Mouse (Mus musculus): ENCODE measurements at regions not wholly inside any gene's neighbourhood (a gene's known extent, or its start where the extent isn't known, plus 50 kb on each side); places are given as distances from the start of the nearest gene placed in this dataset.

DNA sequence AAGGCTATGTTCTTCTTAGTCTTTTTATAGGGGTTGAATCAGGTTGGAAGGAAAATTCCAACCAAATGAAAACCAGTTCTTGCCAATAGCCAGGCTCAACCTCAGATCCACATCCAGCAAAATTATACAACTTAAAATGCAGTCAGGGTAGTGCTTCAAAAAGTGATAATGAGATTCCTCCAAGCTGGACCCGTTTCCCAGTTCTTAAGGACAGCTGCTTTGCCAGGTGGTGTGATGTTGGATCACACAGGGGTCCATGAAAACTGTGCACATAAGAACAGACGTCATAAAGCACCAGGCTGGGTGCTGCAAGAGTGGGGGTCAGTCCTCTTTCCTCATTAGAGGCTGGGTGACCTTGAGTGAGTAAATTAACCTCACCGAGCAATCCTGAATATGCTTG, 253.9 kb downstream of the Qdpr start:
- Histone ChIP-seq H3K9ac (replicated peaks) (no peak overlapping the region), H3K9me3 (no peaks in the 10 kb centered on the region), H3K36me3 (no peaks in the 10 kb centered on the region), H3K27me3 (no peaks in the 10 kb centered on the region), H3K4me1 (peaks cover 6% of the 10 kb centered on the region; the same call in 1 of the 2 replicates), H3K4me2 (replicated peaks) (no peak overlapping the region), H3K4me3 (no peak overlapping the region), H3K27ac (replicated peaks) (peak overlapping the region; percentile 73)
- peak; percentile 95 for ATAC-seq (replicated peaks)
- WGBS, result 29% methylated on average over 3 of the region's 3 CpGs

- Histone ChIP-seq H3K36me3 (no peaks in the 10 kb centered on the region), H3K27ac (replicated peaks) (no peak overlapping the region), H3K4me3 (no peak overlapping the region), H3K4me1 (peaks cover 6% of the 10 kb centered on the region; the same call in 1 of the 2 replicates), H3K27me3 (no peaks in the 10 kb centered on the region), H3K9ac (replicated peaks) (no peak overlapping the region), H3K4me2 (replicated peaks) (no peak overlapping the region), H3K9me3 (no peaks in the 10 kb centered on the region)
- no peak for ATAC-seq (replicated peaks)
These were observed 257.7 kb downstream of the Qdpr start for GRCm38 (mm10) chr5:45192287-45192686.

DNA sequence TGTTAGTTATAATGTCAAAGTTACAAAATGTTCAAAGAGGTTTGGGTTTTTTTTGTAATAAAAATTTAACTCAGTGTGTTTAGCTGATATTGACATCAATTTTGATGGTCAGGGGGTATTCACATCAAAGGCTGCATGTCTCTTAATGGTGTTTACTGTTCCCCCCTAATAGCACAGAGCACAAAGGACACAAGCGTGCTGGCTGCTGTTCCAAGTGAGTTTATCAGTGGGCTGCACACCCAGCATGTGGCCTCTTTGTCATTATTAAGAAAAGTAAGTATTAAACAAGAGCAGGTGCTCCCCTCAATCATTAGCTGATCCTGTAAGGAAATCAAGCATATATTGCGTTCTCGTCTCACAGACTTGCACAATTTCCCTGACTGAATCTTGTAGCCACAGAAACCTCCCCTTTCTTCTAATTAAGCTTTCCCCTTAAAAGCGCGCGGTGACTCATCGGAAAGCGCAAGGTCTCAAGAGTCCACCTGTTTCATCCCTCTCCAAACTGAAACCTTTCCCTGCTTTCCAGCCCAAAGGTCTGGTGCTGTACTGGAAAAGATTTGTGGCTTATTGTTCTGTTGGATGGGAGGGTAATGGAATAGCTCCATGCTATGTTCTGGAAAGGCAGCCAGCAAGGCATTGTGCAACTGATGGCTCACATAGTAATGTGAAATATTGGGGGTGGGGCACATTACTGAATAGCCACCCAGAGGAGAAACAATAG, 276.8 kb downstream of the Qdpr start:
- no peaks in the 10 kb centered on the region for H3K36me3 ChIP-seq
- no peaks in the 10 kb centered on the region for H3K9me3 ChIP-seq
- 8% methylated on average over 8 of the region's 8 CpGs for WGBS
- H3K4me1 ChIP-seq, result peaks cover 14% of the 10 kb centered on the region
- peak overlapping the region; percentile 23 for H3K4me2 ChIP-seq (replicated peaks)
- ATAC-seq (replicated peaks), result peak; percentile 76
- no peaks in the 10 kb centered on the region for H3K27me3 ChIP-seq
- no peak overlapping the region for H3K4me3 ChIP-seq
- H3K9ac ChIP-seq (replicated peaks), result no peak overlapping the region
- H3K27ac ChIP-seq (replicated peaks), result 0 out of 2 replicates have a peak overlapping the region, but pooled peaks have one; percentile 12

GRCm38 (mm10) chr5:45159194-45159593, 290.8 kb downstream of the Qdpr start:
- Histone ChIP-seq H3K4me3 (no peak overlapping the region), H3K4me1 (no peaks in the 10 kb centered on the region), H3K4me2 (replicated peaks) (no peak overlapping the region), H3K9me3 (no peaks in the 10 kb centered on the region), H3K9ac (replicated peaks) (no peak overlapping the region), H3K36me3 (no peaks in the 10 kb centered on the region), H3K27me3 (no peaks in the 10 kb centered on the region), H3K27ac (replicated peaks) (no peak overlapping the region)
- ATAC-seq (replicated peaks), result no peak
- 95% methylated on average over 4 of the region's 4 CpGs for WGBS

DNA sequence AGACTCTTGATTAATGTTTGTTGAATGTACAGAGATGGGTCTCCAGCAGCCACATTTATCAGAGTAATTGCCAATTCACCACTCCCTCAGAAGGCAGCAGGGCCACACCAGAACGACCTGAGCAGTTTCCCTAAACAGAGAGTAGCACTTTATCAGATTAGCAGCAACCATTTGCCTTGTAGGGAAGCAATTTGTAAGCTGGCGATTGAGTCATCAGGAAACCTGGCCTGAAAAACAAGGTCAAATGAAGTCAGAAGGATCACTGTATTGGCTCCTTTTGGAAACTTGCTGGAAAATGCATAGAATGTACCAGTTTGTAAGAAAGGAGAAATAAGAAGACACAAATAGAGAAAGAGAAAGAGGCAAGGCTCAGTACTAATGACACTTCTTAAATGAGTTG, 295.1 kb downstream of the Qdpr start:
- no peak overlapping the region for H3K27ac ChIP-seq (replicated peaks)
- no peak for ATAC-seq (replicated peaks)
- no peaks in the 10 kb centered on the region for H3K27me3 ChIP-seq
- H3K4me3 ChIP-seq, result no peak overlapping the region
- no peak overlapping the region for H3K9ac ChIP-seq (replicated peaks)
- H3K4me1 ChIP-seq, result no peaks in the 10 kb centered on the region
- no peaks in the 10 kb centered on the region for H3K9me3 ChIP-seq
- H3K36me3 ChIP-seq, result no peaks in the 10 kb centered on the region
- no peak overlapping the region for H3K4me2 ChIP-seq (replicated peaks)
- WGBS, result 55% methylated on average over 2 of the region's 2 CpGs

DNA sequence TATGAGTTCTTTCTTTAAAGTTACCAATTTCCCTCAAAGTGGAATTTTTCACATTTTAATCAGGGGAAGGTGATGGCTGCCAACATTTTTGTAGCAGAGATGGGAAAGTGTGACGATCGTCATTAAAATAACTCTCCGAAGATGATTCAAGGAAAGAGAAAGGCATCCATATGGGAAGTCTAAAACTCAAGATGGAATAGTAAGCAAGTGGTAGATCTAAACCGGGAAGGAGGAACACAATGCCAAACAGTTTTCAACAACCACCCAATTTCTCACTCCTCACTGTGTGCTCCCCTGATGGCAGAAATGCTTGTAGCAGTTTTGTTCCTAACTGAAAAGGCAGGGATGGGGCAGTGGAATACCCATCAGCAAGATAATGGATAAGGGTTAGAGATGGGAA, 305.9 kb downstream of the Qdpr start:
- no peaks in the 10 kb centered on the region for H3K4me1 ChIP-seq
- no peaks in the 10 kb centered on the region for H3K9me3 ChIP-seq
- H3K27me3 ChIP-seq, result no peaks in the 10 kb centered on the region
- WGBS, result 81% methylated on average over 4 of the region's 4 CpGs
- no peak overlapping the region for H3K4me2 ChIP-seq (replicated peaks)
- no peak for ATAC-seq (replicated peaks)
- H3K4me3 ChIP-seq, result no peak overlapping the region
- H3K9ac ChIP-seq (replicated peaks), result no peak overlapping the region
- H3K36me3 ChIP-seq, result no peaks in the 10 kb centered on the region
- no peak overlapping the region for H3K27ac ChIP-seq (replicated peaks)

GRCm38 (mm10) chr5:45137198-45137973, 312.6 kb downstream of the Qdpr start:
- ATAC-seq (replicated peaks), result 0 out of 2 replicates have a peak, but pooled peaks have one; percentile 41
- H3K9me3 ChIP-seq, result no peaks in the 10 kb centered on the region
- 0 out of 2 replicates have a peak overlapping the region, but pooled peaks have one; percentile 5 for H3K4me2 ChIP-seq (replicated peaks)
- H3K4me3 ChIP-seq, result no peak overlapping the region
- H3K36me3 ChIP-seq, result no peaks in the 10 kb centered on the region
- 15% methylated on average over 10 of the region's 10 CpGs for WGBS
- no peak overlapping the region for H3K9ac ChIP-seq (replicated peaks)
- no peaks in the 10 kb centered on the region for H3K27me3 ChIP-seq
- H3K27ac ChIP-seq (replicated peaks), result peak overlapping the region; percentile 56
- peaks cover 11% of the 10 kb centered on the region for H3K4me1 ChIP-seq

- WGBS, result 27% methylated on average over 3 of the region's 3 CpGs
- no peak for ATAC-seq (replicated peaks)
- peak overlapping the region; percentile 49 for H3K27ac ChIP-seq (replicated peaks)
These were observed 313.3 kb downstream of the Qdpr start for GRCm38 (mm10) chr5:45136696-45137095.

DNA sequence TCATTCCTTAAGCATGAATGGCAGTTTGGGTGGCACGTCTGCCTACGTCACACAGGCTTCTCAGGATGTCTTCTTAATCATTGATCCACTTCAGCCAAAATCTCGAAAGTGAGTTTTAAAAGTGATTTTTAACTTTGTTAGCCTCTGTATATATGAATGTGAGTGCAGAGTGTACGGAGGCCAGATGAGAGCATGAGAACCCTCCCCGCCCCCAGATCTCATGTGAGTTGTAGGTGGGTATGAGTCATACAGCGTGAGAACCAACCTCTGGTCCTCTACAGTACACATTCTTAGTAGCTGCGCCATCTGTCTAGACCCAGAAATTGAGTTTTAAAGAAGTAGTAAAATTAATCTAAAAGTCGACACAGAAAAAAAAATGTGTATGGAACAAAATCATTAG, 322.1 kb downstream of the Qdpr start:
- H3K4me2 ChIP-seq (replicated peaks), result no peak overlapping the region
- H3K9ac ChIP-seq (replicated peaks), result no peak overlapping the region
- no peaks in the 10 kb centered on the region for H3K27me3 ChIP-seq
- no peaks in the 10 kb centered on the region for H3K4me1 ChIP-seq
- 91% methylated on average over 8 of the region's 8 CpGs for WGBS
- no peaks in the 10 kb centered on the region for H3K9me3 ChIP-seq
- H3K4me3 ChIP-seq, result no peak overlapping the region
- no peak for ATAC-seq (replicated peaks)
- no peak overlapping the region for H3K27ac ChIP-seq (replicated peaks)
- no peaks in the 10 kb centered on the region for H3K36me3 ChIP-seq

More at GRCm38 (mm10) chr5:45136696-45137095, 313.3 kb downstream of the Qdpr start:
- Histone ChIP-seq H3K9ac (replicated peaks) (no peak overlapping the region), H3K9me3 (no peaks in the 10 kb centered on the region), H3K36me3 (no peaks in the 10 kb centered on the region), H3K4me2 (replicated peaks) (no peak overlapping the region), H3K27me3 (no peaks in the 10 kb centered on the region), H3K4me3 (no peak overlapping the region), H3K4me1 (peaks cover 11% of the 10 kb centered on the region)

GRCm38 (mm10) chr5:45121751-45122280, 322.3 kb upstream of the Ldb2 start:
- no peak overlapping the region for H3K4me2 ChIP-seq (replicated peaks)
- H3K9ac ChIP-seq (replicated peaks), result no peak overlapping the region
- H3K4me3 ChIP-seq, result no peak overlapping the region
- ATAC-seq (replicated peaks), result no peak
- H3K27ac ChIP-seq (replicated peaks), result no peak overlapping the region
- 84% methylated on average over 2 of the region's 2 CpGs for WGBS
- no peaks in the 10 kb centered on the region for H3K9me3 ChIP-seq
- no peaks in the 10 kb centered on the region for H3K36me3 ChIP-seq
- H3K27me3 ChIP-seq, result no peaks in the 10 kb centered on the region
- no peaks in the 10 kb centered on the region for H3K4me1 ChIP-seq

GRCm38 (mm10) chr5:45119757-45120156, 320.3 kb upstream of the Ldb2 start:
- H3K9me3 ChIP-seq, result no peaks in the 10 kb centered on the region
- H3K9ac ChIP-seq (replicated peaks), result no peak overlapping the region
- H3K27me3 ChIP-seq, result no peaks in the 10 kb centered on the region
- no peaks in the 10 kb centered on the region for H3K36me3 ChIP-seq
- H3K4me3 ChIP-seq, result no peak overlapping the region
- WGBS, result 89% methylated on average over 2 of the region's 2 CpGs
- H3K4me2 ChIP-seq (replicated peaks), result no peak overlapping the region
- ATAC-seq (replicated peaks), result no peak
- no peaks in the 10 kb centered on the region for H3K4me1 ChIP-seq
- no peak overlapping the region for H3K27ac ChIP-seq (replicated peaks)

- Histone ChIP-seq H3K27me3 (no peaks in the 10 kb centered on the region), H3K27ac (replicated peaks) (no peak overlapping the region), H3K36me3 (no peaks in the 10 kb centered on the region), H3K9me3 (no peaks in the 10 kb centered on the region), H3K4me1 (no peaks in the 10 kb centered on the region), H3K4me3 (no peak overlapping the region), H3K9ac (replicated peaks) (no peak overlapping the region), H3K4me2 (replicated peaks) (no peak overlapping the region)
- no peak for ATAC-seq (replicated peaks)
- WGBS, result 75% methylated on average over 4 of the region's 4 CpGs
These were observed 311.8 kb upstream of the Ldb2 start for GRCm38 (mm10) chr5:45111246-45111645.

Measured in forebrain, embryonic 15.5 days (tissue).